Mouse (Mus musculus): ENCODE data around the gene Pbx1.

DNA sequence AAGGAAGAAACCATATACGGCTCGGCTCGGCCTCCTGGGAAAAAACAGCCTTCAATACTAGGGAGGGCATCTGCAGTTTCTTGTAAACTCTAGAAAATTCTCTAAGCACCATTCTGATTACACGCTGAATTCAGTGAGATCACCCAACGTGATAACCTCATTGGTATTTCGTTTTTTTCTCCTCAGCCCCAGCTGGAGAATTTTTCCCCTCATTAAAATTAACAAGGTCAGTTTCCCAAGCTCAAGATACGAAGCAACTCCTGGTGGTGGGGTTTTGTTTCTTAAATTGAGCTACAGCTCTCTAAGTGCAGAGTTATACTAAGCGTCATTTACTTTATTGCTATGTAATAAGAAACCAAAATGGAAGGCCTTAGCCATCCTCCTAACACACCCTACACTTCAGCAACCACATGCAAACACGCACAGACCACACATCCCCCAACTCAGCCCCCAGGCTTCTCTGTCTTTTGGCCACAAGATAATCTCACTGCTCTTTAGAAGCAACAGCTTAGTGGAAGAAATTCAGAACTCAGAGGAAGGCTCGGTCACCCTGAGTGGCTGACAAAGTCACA, 76.0 kb downstream of the Pbx1 start:
- TF ChIP-seq CTCF (IDR thresholded peaks at IDR 0.05; ENCODE audit: low read depth) (no peak), EP300 (IDR thresholded peaks at IDR 0.05; ENCODE audit: low read depth) (no peak)
